ENCODE assay signal across 12 mouse cellular contexts in the genomic region with DNA sequence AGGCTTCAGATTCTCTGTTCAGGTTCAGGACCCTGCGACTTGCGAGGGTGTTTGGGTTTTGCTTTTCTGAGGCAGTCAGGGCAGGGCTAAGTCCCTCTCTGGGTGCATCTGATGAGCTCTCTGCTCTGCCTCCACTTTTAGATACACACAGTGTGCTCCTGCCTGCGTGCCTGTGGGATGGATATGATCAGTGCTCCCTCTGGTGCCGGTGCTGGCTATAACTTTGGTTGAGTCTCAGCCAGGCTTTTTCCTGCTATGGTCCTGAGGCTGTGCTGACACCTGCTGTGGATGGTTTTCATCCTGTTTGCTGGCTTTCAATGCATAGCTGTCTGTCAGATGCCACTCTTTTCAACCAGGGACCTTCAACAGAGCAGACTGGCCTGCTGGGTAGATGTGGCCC.
DNase-seq lines count a peak whose midpoint lies in the region; ATAC-seq and TF ChIP-seq lines count a peak whose summit lies in the region.
"Had no signal": no experiment of that assay in that cellular context is flagged by ENCODE, and none has a peak within 500 bp of the region (broad histone marks: within the 10 kb centered on the region; RNA-seq: fewer than 3 reads in every experiment).

No protein-coding gene starts in this region.

- H3K9ac ChIP-seq in liver, postnatal 0 days (replicated peaks) = no peak overlapping the region
- H3K9ac ChIP-seq in liver, embryonic 11.5 days (ENCODE audit: low read depth, low read length) = no peak overlapping the region
- no peak overlapping the region for H3K9ac ChIP-seq in neural tube, embryonic 15.5 days (replicated peaks)
- H3K9ac ChIP-seq: embryonic facial prominence, embryonic 13.5 days; hindbrain, embryonic 14.5 days; limb, embryonic 15.5 days; stomach, embryonic 15.5 days had no signal

- H3K4me2 ChIP-seq in liver, postnatal 0 days (ENCODE audit: low read depth, low read length) = no peak overlapping the region
- H3K4me2 ChIP-seq in liver, embryonic 11.5 days = no peak overlapping the region
- no peak overlapping the region for H3K4me2 ChIP-seq in neural tube, embryonic 15.5 days
- H3K4me2 ChIP-seq: embryonic facial prominence, embryonic 13.5 days; hindbrain, embryonic 14.5 days; limb, embryonic 15.5 days; stomach, embryonic 15.5 days had no signal

- H3K9me3 ChIP-seq in liver, postnatal 0 days (ENCODE audit: low read length) = no peaks in the 10 kb centered on the region
- H3K9me3 ChIP-seq in liver, embryonic 11.5 days (ENCODE audit: control insufficient read depth, low read length) = no peaks in the 10 kb centered on the region
- H3K9me3 ChIP-seq in neural tube, embryonic 15.5 days (replicated peaks) = no peaks in the 10 kb centered on the region
- H3K9me3 ChIP-seq: embryonic facial prominence, embryonic 13.5 days; limb, embryonic 15.5 days; stomach, embryonic 15.5 days had no signal

- no peaks in the 10 kb centered on the region for H3K4me1 ChIP-seq in liver, postnatal 0 days (ENCODE audit: insufficient read depth)
- peaks cover 2% of the 10 kb centered on the region; the same call in 1 of the 2 replicates for H3K4me1 ChIP-seq in liver, embryonic 11.5 days (replicated peaks; ENCODE audit: control insufficient read depth, insufficient read depth, low read length)
- H3K4me1 ChIP-seq in neural tube, embryonic 15.5 days = no peaks in the 10 kb centered on the region

- TF ChIP-seq EP300 in liver, postnatal 0 days (IDR thresholded peaks at IDR 0.05; ENCODE audit: low read depth) = no peak

- DNase-seq in heart, adult 18-20 months = peak; percentile 38 to 49
- DNase-seq in heart, adult 11 months = no peak
- DNase-seq in liver, postnatal 0 days = no peak
- no peak for DNase-seq in liver, embryonic 11.5 days (ENCODE audit: low spot score)
- peak; percentile 28 for DNase-seq in ZHBTc4 (ENCODE audit: low read depth, low spot score)
- peak; percentile 9 for DNase-seq in induced T-regulatory cell, adult 2 months (ENCODE audit: low read depth)
- DNase-seq in urinary bladder, adult 18-20 months (ENCODE audit: low spot score in 2 of 2) = no peak

- WGBS in liver, postnatal 0 days (ENCODE audit: insufficient replicate concordance) = 51% methylated on average over 4 of the region's 4 CpGs
- WGBS in liver, embryonic 11.5 days = 52% methylated on average over 4 of the region's 4 CpGs
- WGBS in neural tube, embryonic 15.5 days = 52% methylated on average over 4 of the region's 4 CpGs

- no peak overlapping the region for H3K4me3 ChIP-seq in liver, postnatal 0 days (ENCODE audit: low read depth, low read length)
- H3K4me3 ChIP-seq in liver, embryonic 11.5 days (ENCODE audit: low read depth, low read length) = no peak overlapping the region
- no peak overlapping the region for H3K4me3 ChIP-seq in neural tube, embryonic 15.5 days (replicated peaks)
- H3K4me3 ChIP-seq: embryonic facial prominence, embryonic 13.5 days; limb, embryonic 15.5 days; stomach, embryonic 15.5 days had no signal

- H3K36me3 ChIP-seq in liver, postnatal 0 days (replicated peaks; ENCODE audit: insufficient read depth, low read length) = no peaks in the 10 kb centered on the region
- H3K36me3 ChIP-seq in liver, embryonic 11.5 days (ENCODE audit: control insufficient read depth, insufficient read depth, low read length) = no peaks in the 10 kb centered on the region
- no peaks in the 10 kb centered on the region for H3K36me3 ChIP-seq in neural tube, embryonic 15.5 days
- H3K36me3 ChIP-seq: stomach, embryonic 15.5 days had no signal

- no peak overlapping the region for H3K27ac ChIP-seq in liver, postnatal 0 days (ENCODE audit: low read depth)
- H3K27ac ChIP-seq in liver, embryonic 11.5 days (ENCODE audit: low read depth, low read length) = no peak overlapping the region
- H3K27ac ChIP-seq in neural tube, embryonic 15.5 days (replicated peaks) = no peak overlapping the region
- H3K27ac ChIP-seq: embryonic facial prominence, embryonic 13.5 days; hindbrain, embryonic 14.5 days; limb, embryonic 15.5 days; stomach, embryonic 15.5 days had no signal

- no peak for ATAC-seq in liver, postnatal 0 days
- no peak for ATAC-seq in liver, embryonic 11.5 days (replicated peaks; ENCODE audit: low FRiP score)
- ATAC-seq in neural tube, embryonic 15.5 days (ENCODE audit: low FRiP score) = no peak

- peak; percentile 45 for TF ChIP-seq CTCF in liver, postnatal 0 days (IDR thresholded peaks at IDR 0.05; ENCODE audit: low read depth)

- no peaks in the 10 kb centered on the region for H3K27me3 ChIP-seq in liver, postnatal 0 days (ENCODE audit: insufficient read depth, low read length)
- H3K27me3 ChIP-seq in liver, embryonic 11.5 days (replicated peaks; ENCODE audit: control insufficient read depth, insufficient read depth, low read length) = no peaks in the 10 kb centered on the region
- 0 out of 2 replicates have a peak, but pooled peaks cover 2% of the 10 kb centered on the region for H3K27me3 ChIP-seq in neural tube, embryonic 15.5 days (replicated peaks)
- H3K27me3 ChIP-seq: embryonic facial prominence, embryonic 13.5 days; limb, embryonic 15.5 days; stomach, embryonic 15.5 days had no signal

Comparison
In these comparisons a context has a peak if more than half of its experiments do, and no peak if none do; other contexts are left out.
1. DNase-seq: peak in heart, adult 18-20 months (2 of 2), ZHBTc4 (single experiment) and induced T-regulatory cell, adult 2 months (single experiment); none in heart, adult 11 months (single experiment), liver, postnatal 0 days (single experiment), liver, embryonic 11.5 days (single experiment) and urinary bladder, adult 18-20 months (0 of 2).